Mouse (Mus musculus) CH12.LX (cell line): ENCODE measurements around the gene Napa.

Experiments
- CHD1 ChIP-seq: IDR thresholded peaks from 2 replicates; pipeline ENCODE4 v1.6.1; 2012; ENCODE audit warnings: low read depth, low read length, improper control_type of control experiment, inconsistent platforms
- CTCF ChIP-seq, 2 experiments: IDR thresholded peaks in 1 of 2; conservative IDR thresholded peaks in 1 of 2; 2 replicates each; pipeline ENCODE4 v1.5.1; 2011 to 2012; ENCODE audit warnings: low read depth in 2 of 2, low read length in 2 of 2, improper control_type of control experiment in 1 of 2, inconsistent platforms in 1 of 2, mild to moderate bottlenecking in 1 of 2, moderate library complexity in 1 of 2
- E2F4 ChIP-seq: IDR thresholded peaks from 2 replicates; pipeline ENCODE4 v1.6.1; 2011; ENCODE audit warnings: low read depth, low read length, improper control_type of control experiment; ENCODE audit not compliant: insufficient replicate concordance
- EP300 ChIP-seq: IDR thresholded peaks from 2 replicates; pipeline ENCODE4 v1.6.1; 2011; ENCODE audit warnings: low read length, improper control_type of control experiment
- JUND ChIP-seq: conservative IDR thresholded peaks from 2 replicates; pipeline ENCODE4 v1.6.1; 2011; ENCODE audit warnings: low read depth, low read length, improper control_type of control experiment
- KAT2A ChIP-seq: IDR thresholded peaks from 2 replicates; pipeline ENCODE4 v1.6.1; 2012; ENCODE audit warnings: low read length, improper control_type of control experiment, inconsistent platforms; ENCODE audit not compliant: insufficient replicate concordance
- MAZ ChIP-seq: IDR thresholded peaks from 2 replicates; pipeline ENCODE4 v1.6.1; 2012; ENCODE audit warnings: low read depth, mild to moderate bottlenecking, inconsistent platforms, low read length, improper control_type of control experiment, moderate library complexity
- POLR2A ChIP-seq: IDR thresholded peaks from 2 replicates; pipeline ENCODE4 v1.6.1; 2011; ENCODE audit warnings: low read depth, mild to moderate bottlenecking, improper control_type of control experiment, low read length
- SMC3 ChIP-seq: IDR thresholded peaks from 2 replicates; pipeline ENCODE4 v1.6.1; 2011; ENCODE audit warnings: low read depth, low read length, improper control_type of control experiment
- TBP ChIP-seq: conservative IDR thresholded peaks from 2 replicates; pipeline ENCODE4 v1.6.1; 2011; ENCODE audit warnings: low read depth, low read length, improper control_type of control experiment
- USF1 ChIP-seq: IDR thresholded peaks from 2 replicates; pipeline ENCODE4 v1.6.1; 2014; ENCODE audit warnings: low read depth, mild to moderate bottlenecking, inconsistent platforms, low read length, improper control_type of control experiment
- ZKSCAN1 ChIP-seq: IDR thresholded peaks from 2 replicates; pipeline ENCODE4 v1.6.1; 2012; ENCODE audit warnings: low read depth, inconsistent platforms, low read length, improper control_type of control experiment, borderline replicate concordance
- ZNF384 ChIP-seq: IDR thresholded peaks from 2 replicates; pipeline ENCODE4 v1.6.1; 2012; ENCODE audit warnings: low read depth, low read length, improper control_type of control experiment, inconsistent platforms

DNA sequence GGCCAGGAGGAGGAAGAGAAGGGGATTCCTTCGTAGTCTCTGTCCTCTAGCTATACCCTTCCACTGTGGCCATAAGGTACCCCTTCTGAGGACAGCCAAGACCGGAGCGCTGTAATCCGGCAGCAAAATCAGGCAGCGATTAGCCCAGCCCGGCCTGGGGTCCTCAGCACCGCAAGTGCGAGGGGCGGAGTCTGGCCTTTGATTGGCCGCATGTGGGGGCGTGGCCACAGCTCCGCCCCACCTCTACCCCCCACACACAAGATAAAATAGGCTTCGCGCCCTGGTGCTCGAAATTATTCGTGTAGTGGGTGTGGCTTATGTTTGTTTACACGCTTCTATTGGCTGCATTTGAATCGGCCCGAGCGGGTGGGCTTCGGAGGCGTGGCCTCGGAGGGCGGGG is 45.6 kb upstream of the Napa start:
- TF ChIP-seq TBP (peak; percentile 63; the same call in 1 of the 2 replicates), POLR2A (peak; percentile 82), CTCF (conservative IDR thresholded peaks at IDR 0.05 in 1 of 2, IDR thresholded peaks at IDR 0.05 in 1 of 2; ENCODE audit: low read depth in 2 of 2, low read length in 2 of 2) (no peak), SMC3 (no peak; the same call in 1 of the 2 replicates), ZNF384 (peak; percentile 92), USF1 (peak; percentile 40), E2F4 (peak; percentile 94; the same call in 1 of the 2 replicates), ZKSCAN1 (no peak), JUND (no peak), EP300 (no peak), CHD1 (no peak), KAT2A (no peak), MAZ (peak; percentile 48; the same call in 1 of the 2 replicates)
